Mouse (Mus musculus): ENCODE results near the gene Kdf1.

DNA sequence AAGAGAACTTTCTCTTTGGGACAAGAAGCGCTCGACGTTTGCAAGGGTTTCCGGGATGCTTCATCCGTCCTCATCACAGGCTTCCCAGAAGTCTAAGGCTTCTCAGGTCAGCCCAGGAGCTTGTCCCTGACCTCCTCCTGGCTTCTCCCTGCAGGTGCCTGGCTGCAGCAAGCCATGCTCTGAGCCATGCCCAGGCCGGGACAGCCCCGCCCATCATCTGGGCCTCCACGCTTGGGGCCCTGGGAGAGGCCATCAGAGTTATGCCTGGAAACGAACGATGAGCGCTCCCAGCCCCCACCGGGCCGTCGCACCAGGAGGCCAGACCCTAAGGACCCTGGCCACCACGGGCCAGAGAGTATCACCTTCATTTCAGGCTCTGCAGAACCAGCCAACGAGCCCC, 9.0 kb downstream of the Kdf1 start:
- TF ChIP-seq CTCF (IDR thresholded peaks at IDR 0.05; ENCODE audit: low read depth, low read length) (no peak), POLR2A (IDR thresholded peaks at IDR 0.05; ENCODE audit: extremely low read depth, insufficient read depth, low read length) (no peak)

Data from liver, adult 2 months (tissue).